Mouse (Mus musculus) bone marrow macrophage, adult 2 months (primary cell): ENCODE measurements around the gene Unc13c. TPM values are rescaled to one million over a fixed set of nuclear protein-coding genes. Genes with fewer than 3 reads are reported as not detected.

ENCODE experiments used
- H3K27ac ChIP-seq: 2 replicates; pipeline ENCODE4 v1.5.1; 2012; ENCODE audit warnings: low read depth, low read length; ENCODE audit not compliant: insufficient read depth
- H3K4me1 ChIP-seq: 2 replicates; pipeline ENCODE4 v1.6.1; 2012; ENCODE audit warnings: low read length; ENCODE audit not compliant: control insufficient read depth, insufficient read depth
- H3K4me3 ChIP-seq: 2 replicates; pipeline ENCODE4 v1.5.1; 2012; ENCODE audit warnings: mild to moderate bottlenecking, low read length, moderate library complexity; ENCODE audit not compliant: insufficient read depth
- CTCF ChIP-seq: IDR thresholded peaks from 2 replicates; pipeline ENCODE4 v1.5.1; 2012; ENCODE audit warnings: low read depth, mild to moderate bottlenecking, low read length, moderate library complexity
- POLR2A ChIP-seq: IDR thresholded peaks from 2 replicates; pipeline ENCODE4 v1.6.1; 2012; ENCODE audit warnings: mild to moderate bottlenecking, low read depth, low read length, borderline replicate concordance
- polyA plus RNA-seq: library from polyadenylated mRNA; stranded (reverse); fragments of >200 nt; gene quantifications from 2 replicates; pipeline ENCODE4 v1.2.4, GENCODE M21; 2012; ENCODE audit not compliant: missing spikeins, insufficient read depth, insufficient read length

The Unc13c gene
- not detected in 2 replicates for polyA plus RNA-seq

DNA sequence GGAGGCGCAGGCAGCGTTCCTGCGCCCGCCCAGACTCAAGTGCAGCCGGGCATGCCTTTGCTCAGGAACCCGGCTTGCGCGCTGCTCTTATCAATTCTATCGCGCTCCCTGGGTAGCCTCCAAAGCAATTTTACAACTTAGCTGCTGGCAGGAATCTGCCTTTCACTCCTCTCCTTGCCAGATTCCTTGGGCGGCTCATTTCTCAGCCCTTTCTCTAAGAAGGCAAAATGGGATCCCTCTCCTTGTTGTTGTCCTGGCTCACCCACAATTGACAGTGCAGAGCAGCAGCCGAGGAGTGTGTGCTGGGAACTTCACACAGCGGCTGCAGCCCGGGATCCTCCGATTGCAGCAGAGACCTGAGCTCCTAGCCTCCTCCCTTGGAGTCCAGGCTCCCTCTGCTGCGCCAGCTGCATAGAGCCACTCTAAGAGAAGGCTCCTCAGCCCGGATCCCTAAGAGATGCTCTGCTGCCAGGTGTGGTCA lies at the start of gene Unc13c:
TSS of gene Unc13c (minus strand) at position 326 of the 481 bp plus-strand sequence.
- Histone ChIP-seq H3K4me3 (no peak within 1 kb of the TSS), H3K27ac (no peak within 1 kb of the TSS), H3K4me1 (no peaks in the 10 kb centered on the region)
- TF ChIP-seq CTCF (no peak), POLR2A (no peak)

DNA sequence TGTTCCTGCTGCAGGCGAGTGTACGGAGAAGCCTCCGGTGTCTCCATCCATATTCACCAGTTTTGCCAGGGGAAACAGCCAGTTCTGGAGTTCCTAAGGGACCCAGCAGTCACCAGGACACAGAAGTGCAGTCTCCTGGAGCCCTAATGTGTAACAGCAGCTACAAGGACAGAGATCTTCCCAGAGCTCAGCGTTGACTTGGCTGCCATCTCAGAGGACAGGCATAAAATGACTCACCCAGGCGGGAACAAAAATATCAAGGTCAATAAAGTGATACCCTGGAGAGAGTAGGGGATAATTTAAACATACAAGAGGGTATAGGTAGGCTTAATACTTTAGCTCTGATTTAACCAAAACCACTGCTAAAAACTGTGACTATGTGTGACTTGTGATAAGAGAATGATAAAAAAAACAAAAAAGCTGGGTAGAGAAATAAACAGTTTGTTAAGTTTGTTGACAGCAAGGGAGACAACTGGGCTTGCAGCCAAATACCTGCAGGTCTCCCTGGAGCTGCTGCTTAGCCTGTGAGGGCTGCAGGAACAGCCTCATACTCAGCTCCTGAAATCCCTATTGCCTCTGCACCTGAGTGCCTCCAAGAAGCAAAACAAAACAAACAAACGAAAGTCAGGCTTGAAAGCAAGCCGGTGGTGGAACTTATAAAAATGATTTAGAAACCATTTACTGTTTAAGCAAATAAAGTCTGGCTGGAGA lies 39.4 kb upstream of the Unc13c start:
- no peaks in the 10 kb centered on the region for H3K4me1 ChIP-seq
- H3K4me3 ChIP-seq, result no peak overlapping the region
- TF ChIP-seq CTCF, result no peak
- no peak for TF ChIP-seq POLR2A
- no peak overlapping the region for H3K27ac ChIP-seq

DNA sequence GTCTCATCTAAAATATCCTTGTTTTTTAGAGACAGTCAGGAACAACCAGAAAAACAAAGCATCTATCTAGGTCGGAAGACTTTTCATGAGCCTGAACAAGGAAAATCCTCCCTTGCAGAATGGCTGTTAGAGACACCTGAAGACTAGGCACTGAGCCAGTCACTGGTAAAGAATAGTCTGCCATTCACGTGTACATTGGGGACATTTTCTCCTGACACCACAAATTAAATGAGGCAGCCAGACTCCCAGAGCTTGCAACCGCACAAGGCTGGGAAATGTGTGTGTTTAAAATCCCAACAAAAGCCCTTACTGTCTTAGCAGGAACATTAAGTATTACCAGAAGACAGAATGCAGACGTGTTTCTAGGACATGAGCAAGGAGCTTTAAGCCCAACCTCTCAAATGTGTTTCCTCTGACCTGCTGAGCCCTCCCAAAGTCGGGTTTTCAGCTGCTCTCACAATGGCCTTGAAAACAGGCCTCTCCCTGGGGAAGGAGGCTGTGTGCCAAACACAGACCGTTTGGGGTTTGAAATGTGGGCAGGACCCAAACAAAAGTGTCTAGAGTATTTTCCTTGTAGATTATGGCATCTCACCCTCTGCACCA lies 33.7 kb upstream of the Unc13c start:
- Histone ChIP-seq H3K4me1 (no peaks in the 10 kb centered on the region), H3K27ac (no peak overlapping the region)
- TF ChIP-seq CTCF (no peak), POLR2A (no peak)

GRCm38 (mm10) chr9:73988096-73988495 lies 19.3 kb upstream of the Unc13c start:
- no peaks in the 10 kb centered on the region for H3K4me1 ChIP-seq
- no peak overlapping the region for H3K4me3 ChIP-seq
- no peak for TF ChIP-seq POLR2A
- no peak for TF ChIP-seq CTCF
- no peak overlapping the region for H3K27ac ChIP-seq

More for the DNA sequence above, 33.7 kb upstream of the Unc13c start:
- no peak overlapping the region for H3K4me3 ChIP-seq

DNA sequence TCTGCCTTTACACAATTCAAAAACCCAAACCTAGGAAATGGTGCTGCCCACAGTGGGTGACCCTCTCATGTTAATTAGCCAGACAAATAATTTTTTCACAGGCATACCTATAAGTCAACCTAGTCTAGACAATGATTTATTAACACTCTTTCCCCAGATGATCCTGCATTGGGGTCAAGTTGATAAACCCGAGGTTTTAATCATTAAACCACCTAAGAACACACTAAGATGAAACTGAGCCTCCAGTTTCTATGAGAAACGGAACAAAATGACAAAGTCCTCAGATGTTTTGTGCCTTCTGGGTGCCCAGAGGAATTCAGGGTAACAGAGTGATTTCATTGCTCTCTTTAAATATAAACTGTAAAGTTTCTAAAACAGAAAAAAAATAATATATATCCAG lies 18.5 kb upstream of the Unc13c start:
- TF ChIP-seq POLR2A (no peak), CTCF (no peak)
- H3K27ac ChIP-seq, result no peak overlapping the region
- H3K4me1 ChIP-seq, result no peaks in the 10 kb centered on the region
- H3K4me3 ChIP-seq, result no peak overlapping the region

DNA sequence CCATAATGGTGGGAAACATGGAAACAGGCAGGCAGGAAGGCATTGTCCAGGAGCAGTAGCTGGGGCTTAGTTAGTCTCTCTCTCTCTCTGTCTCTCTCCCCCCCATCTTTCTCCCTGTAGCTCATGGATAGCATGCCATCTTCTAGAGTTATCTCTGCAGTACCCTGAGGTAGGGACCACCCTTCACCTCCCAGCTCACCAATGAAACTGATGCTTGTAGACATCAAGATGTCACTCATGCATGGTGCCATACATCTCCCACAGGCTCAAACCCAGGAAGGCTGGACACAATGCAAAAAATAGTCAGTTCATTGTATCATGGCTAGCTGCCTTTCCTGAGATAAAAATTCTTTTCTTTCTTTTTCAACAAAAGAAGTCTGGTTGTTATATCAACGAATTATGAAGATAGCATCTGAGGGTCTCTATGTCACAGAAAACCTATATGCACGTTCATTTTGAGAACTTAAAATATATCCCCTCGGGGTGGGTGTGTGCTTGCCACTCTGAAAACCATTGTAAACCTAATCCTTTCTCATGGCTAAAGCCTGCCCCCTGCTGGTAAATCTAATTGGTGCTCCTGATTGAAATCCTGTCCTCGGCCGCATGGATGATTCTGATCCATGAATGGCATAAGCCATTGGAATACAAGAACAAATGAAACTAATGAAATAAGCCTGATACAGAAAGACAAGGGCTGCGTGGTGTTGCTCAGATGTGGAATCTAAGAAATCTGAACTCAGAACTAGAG lies 14.0 kb upstream of the Unc13c start:
- no peak overlapping the region for H3K4me3 ChIP-seq
- no peak overlapping the region for H3K27ac ChIP-seq
- TF ChIP-seq POLR2A, result no peak
- TF ChIP-seq CTCF, result no peak
- no peaks in the 10 kb centered on the region for H3K4me1 ChIP-seq

DNA sequence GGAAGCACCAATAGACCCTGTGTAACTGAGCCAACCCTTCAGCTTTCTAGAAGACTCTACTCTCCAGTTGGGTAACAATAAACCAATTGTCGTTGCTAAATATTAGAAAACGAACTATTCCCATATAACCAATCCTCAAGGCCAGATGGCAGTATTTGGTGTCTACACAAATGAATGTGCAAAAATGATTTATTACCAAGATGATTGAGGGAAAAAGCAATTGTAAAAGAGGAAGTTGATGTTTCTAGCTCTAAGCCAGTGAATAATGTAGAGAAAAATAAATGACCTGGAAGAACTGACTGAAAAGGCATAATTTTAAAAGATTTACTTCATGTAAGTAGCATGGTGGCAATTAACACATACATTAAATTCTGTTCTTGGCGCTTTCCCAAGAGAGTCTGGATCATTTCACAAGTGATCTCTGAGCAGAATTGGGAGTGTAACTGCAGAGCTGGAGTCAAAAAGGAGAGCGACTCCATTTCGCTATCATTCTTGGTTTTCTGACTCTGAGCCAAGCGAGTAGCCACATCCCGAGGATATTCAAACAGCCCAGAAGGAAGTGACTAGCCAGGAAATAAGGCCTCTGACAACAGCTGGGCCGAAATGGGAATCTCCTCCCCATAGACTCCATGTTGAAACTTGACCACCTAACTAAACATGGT lies 3.7 kb upstream of the Unc13c start:
- H3K4me1 ChIP-seq, result no peaks in the 10 kb centered on the region
- no peak for TF ChIP-seq CTCF
- TF ChIP-seq POLR2A, result no peak
- no peak overlapping the region for H3K27ac ChIP-seq
- H3K4me3 ChIP-seq, result no peak overlapping the region

GRCm38 (mm10) chr9:73970717-73971116 lies 2.0 kb upstream of the Unc13c start:
- no peaks in the 10 kb centered on the region for H3K4me1 ChIP-seq
- H3K27ac ChIP-seq, result no peak overlapping the region
- no peak overlapping the region for H3K4me3 ChIP-seq
- TF ChIP-seq POLR2A (no peak), CTCF (no peak)

- TF ChIP-seq CTCF (no peak), POLR2A (no peak)
- Histone ChIP-seq H3K4me1 (no peaks in the 10 kb centered on the region), H3K27ac (no peak overlapping the region), H3K4me3 (no peak overlapping the region)
These were observed 3.3 kb downstream of the Unc13c start for GRCm38 (mm10) chr9:73965322-73965915.
